Mouse (Mus musculus) mouse trophoblast stem cell (cell line): ENCODE measurements around the gene Tas1r2.

ENCODE experiments used
- in situ Hi-C, 2 experiments: fragments of 300-500 bp; cut with MseI, MboI; formaldehyde crosslinking; loops; 2 replicates in 1 of 2; 3 replicates in 1 of 2; pipeline ENCODE4 v1.15.1; 2025

Gene Tas1r2

GRCm38 (mm10) chr4:139703468-139703867 lies 50.1 kb downstream of the Tas1r2 start:
- in situ Hi-C loops: no loop called here

GRCm38 (mm10) chr4:139705986-139706385 lies 52.6 kb downstream of the Tas1r2 start:
- in situ Hi-C loops: loop anchor here in 1 of 2 experiments (5.0 kb wide), 1 partner anchor 151 kb away; no protein-coding TSS in a partner anchor

DNA sequence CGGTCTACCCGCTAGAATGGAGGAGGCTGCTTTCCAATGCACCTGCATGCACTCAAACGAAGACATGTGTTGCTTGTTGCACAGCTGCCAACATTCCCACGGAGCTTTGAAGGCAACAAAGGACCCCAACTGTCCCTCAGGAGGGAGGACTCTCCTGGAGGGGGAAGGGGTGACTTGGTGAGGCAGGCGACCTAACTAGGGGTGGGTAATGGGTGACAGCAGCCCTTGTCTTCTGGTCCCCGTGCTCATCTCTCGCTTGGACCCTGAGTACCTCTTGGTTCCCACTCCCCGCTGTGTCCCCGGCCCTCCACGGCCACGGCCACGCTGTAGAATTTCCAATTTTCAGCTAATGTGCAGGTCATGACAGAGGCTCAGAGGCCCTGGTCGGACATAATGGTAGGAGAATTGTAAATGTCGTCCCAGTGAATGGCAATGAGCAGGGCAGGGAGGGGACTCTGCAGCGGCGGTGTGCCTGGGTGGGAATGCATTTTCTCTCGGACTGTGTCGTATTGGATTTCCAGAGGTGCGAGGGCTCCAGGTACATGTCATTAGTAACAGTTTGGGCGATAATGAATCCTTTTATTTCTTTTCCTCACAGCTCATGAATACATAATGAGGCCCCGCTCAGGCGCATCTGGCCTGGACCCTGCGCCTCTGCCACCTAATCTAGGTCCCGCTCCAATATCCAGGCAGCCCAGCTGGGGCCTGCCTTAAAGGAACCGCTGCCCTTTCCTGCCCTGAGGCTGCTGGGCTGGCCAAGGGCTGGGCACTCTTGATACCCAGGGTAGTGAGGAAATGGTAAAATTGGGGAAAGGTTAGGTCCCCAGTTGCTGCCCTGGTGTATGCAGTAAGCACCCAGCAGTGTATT lies 57.4 kb downstream of the Tas1r2 start:
- in situ Hi-C loops: no loop called here

DNA sequence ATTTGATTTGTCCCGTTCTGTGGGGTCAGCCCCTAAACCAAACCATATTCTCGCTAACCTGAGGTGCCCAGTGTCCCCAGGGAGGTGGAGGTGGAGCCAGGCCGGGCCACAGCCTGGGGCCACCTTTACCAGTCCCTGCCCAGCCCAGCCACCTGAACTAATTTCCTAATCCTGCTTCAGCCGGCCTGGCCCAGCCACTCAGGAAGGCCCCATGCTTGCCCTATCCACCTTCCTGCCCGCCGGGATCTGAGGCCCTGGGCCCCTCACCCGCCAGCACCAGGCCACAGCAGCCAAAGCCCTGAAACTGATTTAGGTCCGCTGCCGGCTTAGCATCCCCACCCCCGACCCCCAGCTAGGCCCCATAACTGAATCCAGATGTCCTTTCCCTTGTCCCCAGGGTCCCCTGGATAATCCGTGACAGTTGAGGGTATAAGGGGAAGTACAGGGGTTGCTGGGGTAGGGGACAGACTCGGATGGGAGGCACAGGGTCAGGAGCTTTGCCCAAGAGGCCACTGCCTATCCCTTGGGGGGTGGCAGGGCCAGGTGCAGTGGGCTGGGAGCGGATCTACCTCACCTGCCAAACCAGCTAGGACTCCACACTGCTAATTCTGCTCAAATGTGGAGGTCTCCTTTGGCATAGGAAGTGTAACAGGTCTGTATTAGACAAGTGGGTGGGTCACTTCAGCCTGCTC lies 62.0 kb downstream of the Tas1r2 start:
- in situ Hi-C loops: no loop called here

GRCm38 (mm10) chr4:139716477-139717169 lies 63.3 kb downstream of the Tas1r2 start:
- in situ Hi-C loops: no loop called here

DNA sequence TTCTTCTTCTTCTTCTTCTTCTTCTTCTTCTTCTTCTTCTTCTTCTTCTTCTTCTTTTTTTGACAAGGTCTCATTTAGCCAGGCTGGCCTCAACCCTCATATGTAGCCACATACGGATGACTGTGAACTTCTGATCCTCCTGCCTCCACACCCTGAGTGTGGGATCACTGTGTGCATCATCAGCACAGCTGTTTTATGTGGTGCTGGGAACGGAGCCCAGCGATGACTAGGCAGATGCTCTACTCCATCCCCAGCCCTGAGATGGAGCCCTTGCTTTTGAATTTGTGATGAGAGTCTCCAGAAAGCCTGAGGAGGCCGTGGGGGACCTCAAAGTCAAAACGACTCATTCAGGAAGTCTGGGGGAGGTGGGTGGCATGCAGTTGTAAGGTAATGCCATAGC lies 65.6 kb downstream of the Tas1r2 start:
- in situ Hi-C loops: no loop called here
